Mouse (Mus musculus) kidney, embryonic 14.5 days (tissue): ENCODE results near the gene Ttll11. TPM values are rescaled to one million over a fixed set of nuclear protein-coding genes. Genes with fewer than 3 reads are reported as not detected.

Experiments
- ATAC-seq: fragments of 200-750 bp; cut with Nextera tagmentation; 2 replicates; pipeline ENCODE4 v1.8.0; 2017; ENCODE audit warnings: moderate number of reproducible peaks, mild to moderate bottlenecking, moderate TSS enrichment, moderate library complexity; ENCODE audit not compliant: low FRiP score, low TSS enrichment
- H3K27ac ChIP-seq: fragments of 300-500 bp; sonication (generic); 2 replicates; pipeline ENCODE4 v1.5.1; 2014; ENCODE audit warnings: low read depth, mild to moderate bottlenecking, low read length, moderate library complexity, mixed read lengths
- H3K27me3 ChIP-seq: fragments of 300-500 bp; sonication (generic); 2 replicates; pipeline ENCODE4 v1.6.1; 2014; ENCODE audit warnings: mild to moderate bottlenecking, low read length; ENCODE audit not compliant: control insufficient read depth, insufficient read depth
- H3K36me3 ChIP-seq: fragments of 300-500 bp; sonication (generic); 2 replicates; pipeline ENCODE4 v1.6.1; 2014; ENCODE audit warnings: low read length, mixed read lengths; ENCODE audit not compliant: control insufficient read depth, insufficient read depth
- H3K4me1 ChIP-seq: fragments of 300-500 bp; sonication (generic); 2 replicates; pipeline ENCODE4 v1.6.1; 2014; ENCODE audit warnings: low read length, mixed read lengths; ENCODE audit not compliant: control insufficient read depth, insufficient read depth
- H3K4me2 ChIP-seq: fragments of 300-500 bp; sonication (generic); replicated peaks from 2 replicates; pipeline ENCODE4 v1.6.1; 2014; ENCODE audit warnings: low read depth, mild to moderate bottlenecking, low read length
- H3K4me3 ChIP-seq: fragments of 300-500 bp; sonication (generic); 2 replicates; pipeline ENCODE4 v1.5.1; 2014; ENCODE audit warnings: mild to moderate bottlenecking, low read length
- H3K9ac ChIP-seq: fragments of 300-500 bp; sonication (generic); 2 replicates; pipeline ENCODE4 v1.6.1; 2014; ENCODE audit warnings: low read depth, mild to moderate bottlenecking, low read length, moderate library complexity
- H3K9me3 ChIP-seq: fragments of 300-500 bp; sonication (generic); 2 replicates; pipeline ENCODE4 v1.6.1; 2016; ENCODE audit warnings: low read length; ENCODE audit not compliant: control insufficient read depth
- WGBS: fragments of 180-500 bp; shearing (Covaris S2); extraction: QIAGEN DNeasy Blood & Tissue Kit; methylation state at CpG from one replicate; pipeline ENCODE4 v1.1.7; 2014; 5-methylcytosine and 5-hydroxymethylcytosine counted together
- polyA plus RNA-seq: library from polyadenylated mRNA; unstranded; fragments of >200 nt; fragmentation: Nextera tagmentation; extraction: Ambion mirVana; gene quantifications from 2 replicates; pipeline ENCODE4 v1.2.1, GENCODE M21; 2014

Ttll11 gene
- polyA plus RNA-seq, 1 experiment from 2014 or later, result 0.58 TPM

- no peak overlapping the region for H3K9ac ChIP-seq
- no peaks in the 10 kb centered on the region for H3K27me3 ChIP-seq
- H3K4me3 ChIP-seq, result no peak overlapping the region
- 0 out of 2 replicates have a peak, but pooled peaks have one; percentile 48 for ATAC-seq
- H3K27ac ChIP-seq, result no peak overlapping the region
- no peaks in the 10 kb centered on the region for H3K36me3 ChIP-seq
- WGBS, result 33% methylated on average over 7 of the region's 7 CpGs
- no peak overlapping the region for H3K4me2 ChIP-seq
- H3K9me3 ChIP-seq, result no peaks in the 10 kb centered on the region
- peaks cover 5% of the 10 kb centered on the region; the same call in 1 of the 2 replicates for H3K4me1 ChIP-seq
Observed at GRCm38 (mm10) chr2:35750533-35751141, 229.1 kb downstream of the Ttll11 start.

- Histone ChIP-seq H3K36me3 (no peaks in the 10 kb centered on the region), H3K4me1 (peaks cover 5% of the 10 kb centered on the region; the same call in 1 of the 2 replicates), H3K4me3 (no peak overlapping the region), H3K9ac (no peak overlapping the region), H3K27ac (no peak overlapping the region), H3K9me3 (no peaks in the 10 kb centered on the region), H3K27me3 (no peaks in the 10 kb centered on the region), H3K4me2 (no peak overlapping the region)
- WGBS, result 72% methylated on average over 12 of the region's 12 CpGs
- no peak for ATAC-seq
Observed at GRCm38 (mm10) chr2:35747371-35748035, 232.2 kb downstream of the Ttll11 start.

- Histone ChIP-seq H3K4me1 (peaks cover 5% of the 10 kb centered on the region; the same call in 1 of the 2 replicates), H3K9ac (no peak overlapping the region), H3K36me3 (no peaks in the 10 kb centered on the region), H3K9me3 (no peaks in the 10 kb centered on the region), H3K4me2 (no peak overlapping the region), H3K27ac (no peak overlapping the region), H3K27me3 (no peaks in the 10 kb centered on the region), H3K4me3 (no peak overlapping the region)
- ATAC-seq, result no peak
- 32% methylated on average over 6 of the region's 7 CpGs for WGBS
Observed at GRCm38 (mm10) chr2:35746638-35747037, 233.1 kb downstream of the Ttll11 start.

DNA sequence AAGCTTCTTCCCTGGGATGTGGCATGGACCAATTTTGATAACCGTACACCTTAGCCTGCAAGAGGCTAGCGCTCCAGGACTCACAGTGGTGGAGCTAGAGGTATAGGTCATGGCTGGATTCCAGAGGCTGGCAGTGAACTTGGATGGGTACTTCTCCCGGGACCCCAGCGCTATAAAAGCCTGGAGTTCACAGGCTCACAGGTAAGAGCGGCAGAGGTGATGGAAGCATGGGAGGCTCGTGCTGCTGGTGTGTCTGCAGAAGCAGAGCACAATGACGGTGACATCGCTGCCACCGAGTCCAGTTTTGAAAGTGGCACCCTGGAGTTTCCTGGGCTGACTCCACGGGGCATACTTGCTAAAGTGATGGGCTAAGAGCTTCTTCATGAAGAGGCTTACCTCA, 233.8 kb downstream of the Ttll11 start:
- 87% methylated on average over 10 of the region's 10 CpGs for WGBS
- H3K27ac ChIP-seq, result no peak overlapping the region
- H3K9ac ChIP-seq, result no peak overlapping the region
- no peaks in the 10 kb centered on the region for H3K9me3 ChIP-seq
- no peaks in the 10 kb centered on the region for H3K36me3 ChIP-seq
- H3K27me3 ChIP-seq, result no peaks in the 10 kb centered on the region
- H3K4me1 ChIP-seq, result no peaks in the 10 kb centered on the region
- ATAC-seq, result no peak
- H3K4me3 ChIP-seq, result no peak overlapping the region
- H3K4me2 ChIP-seq, result no peak overlapping the region

DNA sequence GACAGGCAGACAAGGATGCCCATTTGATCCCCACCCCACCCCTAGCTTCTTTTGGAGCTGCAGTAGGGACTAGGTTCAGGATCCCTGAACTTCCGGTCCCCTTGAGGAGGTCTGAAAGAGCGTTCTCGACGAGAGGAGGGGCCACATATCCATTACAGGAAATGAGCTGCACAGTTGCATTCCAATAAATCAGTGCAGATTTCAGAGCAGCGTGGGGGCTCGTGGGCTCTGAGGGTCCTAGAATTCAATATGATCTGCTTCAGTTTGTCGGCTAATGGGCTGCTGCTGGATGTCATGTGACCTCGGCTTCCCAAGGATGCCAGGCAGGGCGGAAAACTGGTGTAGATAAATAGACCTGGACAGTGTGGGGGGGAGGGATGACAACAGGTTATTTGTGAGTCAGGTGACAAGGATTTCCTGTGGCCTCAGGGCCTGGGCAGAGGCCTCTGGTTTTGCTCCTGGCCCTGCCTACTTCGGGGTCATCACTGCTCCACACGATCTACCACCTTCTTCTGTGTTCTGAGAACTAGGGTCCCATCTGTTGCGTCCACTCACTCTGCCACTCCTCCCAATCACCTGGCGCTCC, 240.0 kb downstream of the Ttll11 start:
- H3K4me3 ChIP-seq, result no peak overlapping the region
- H3K27ac ChIP-seq, result 0 out of 2 replicates have a peak overlapping the region, but pooled peaks have one; percentile 37
- ATAC-seq, result peak; percentile 47
- H3K4me1 ChIP-seq, result peaks cover 20% of the 10 kb centered on the region; the same call in 1 of the 2 replicates
- no peaks in the 10 kb centered on the region for H3K27me3 ChIP-seq
- WGBS, result 18% methylated on average over 13 of the region's 13 CpGs
- H3K4me2 ChIP-seq, result peak overlapping the region; percentile 27; the same call in 1 of the 2 replicates
- no peak overlapping the region for H3K9ac ChIP-seq
- no peaks in the 10 kb centered on the region for H3K36me3 ChIP-seq
- no peaks in the 10 kb centered on the region for H3K9me3 ChIP-seq

GRCm38 (mm10) chr2:35737467-35738027, 242.2 kb downstream of the Ttll11 start:
- Histone ChIP-seq H3K36me3 (no peaks in the 10 kb centered on the region), H3K4me3 (no peak overlapping the region), H3K27ac (peak overlapping the region; percentile 56), H3K27me3 (no peaks in the 10 kb centered on the region), H3K9me3 (no peaks in the 10 kb centered on the region), H3K4me1 (peaks cover 20% of the 10 kb centered on the region; the same call in 1 of the 2 replicates), H3K4me2 (no peak overlapping the region), H3K9ac (no peak overlapping the region)
- ATAC-seq, result no peak
- 50% methylated on average over 7 of the region's 7 CpGs for WGBS

DNA sequence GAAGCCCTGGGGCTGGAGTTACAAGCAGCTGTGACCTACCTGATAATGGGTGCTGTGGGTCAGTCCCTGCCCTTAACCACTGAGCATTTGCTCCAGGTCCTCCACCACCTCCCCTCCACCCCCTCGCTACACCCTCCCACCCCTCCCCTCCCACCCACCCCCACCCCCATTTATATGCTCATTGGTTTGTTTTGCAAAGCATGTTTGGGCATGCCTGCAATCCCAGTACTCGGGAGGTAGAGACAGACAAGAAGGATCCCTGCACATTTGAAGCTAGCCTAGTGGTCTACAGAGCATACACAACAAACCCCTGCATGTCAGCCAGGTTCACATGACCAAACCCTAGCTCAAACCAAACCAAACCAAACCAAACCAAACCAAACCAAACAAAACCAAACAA, 243.7 kb downstream of the Ttll11 start:
- WGBS, result 68% methylated on average over 2 of the region's 2 CpGs
- H3K4me2 ChIP-seq, result no peak overlapping the region
- no peak for ATAC-seq

DNA sequence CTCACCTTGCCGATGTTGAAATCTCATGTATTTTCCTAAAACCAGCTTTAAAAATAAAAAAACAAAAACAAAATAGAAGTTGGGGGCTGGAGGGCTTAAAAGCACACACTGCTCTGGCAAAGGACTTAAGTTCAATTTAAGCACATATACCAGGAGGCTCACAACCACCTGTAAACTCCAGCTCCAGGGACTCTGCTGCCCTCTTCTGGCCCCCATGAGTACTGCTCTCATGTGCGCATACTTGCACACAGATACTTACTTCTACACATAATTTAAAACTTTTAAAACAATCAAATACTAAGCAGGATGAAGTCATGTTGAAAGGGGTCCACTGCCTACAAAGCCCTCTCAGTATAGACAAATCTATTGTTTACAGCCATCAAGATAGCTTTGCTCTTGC, 244.7 kb downstream of the Ttll11 start:
- ATAC-seq, result no peak
- 100% methylated on average over 2 of the region's 2 CpGs for whole genome bisulfite sequencing
- no peak overlapping the region for H3K4me2 ChIP-seq

More for the DNA sequence above, 243.7 kb downstream of the Ttll11 start:
- Histone ChIP-seq H3K4me3 (no peak overlapping the region), H3K9me3 (no peaks in the 10 kb centered on the region), H3K27ac (no peak overlapping the region), H3K27me3 (no peaks in the 10 kb centered on the region), H3K9ac (no peak overlapping the region), H3K36me3 (peaks cover 1% of the 10 kb centered on the region; the same call in 1 of the 2 replicates), H3K4me1 (peaks cover 24% of the 10 kb centered on the region)

More for the DNA sequence above, 244.7 kb downstream of the Ttll11 start:
- Histone ChIP-seq H3K4me3 (no peak overlapping the region), H3K9ac (no peak overlapping the region), H3K9me3 (no peaks in the 10 kb centered on the region), H3K27ac (no peak overlapping the region), H3K36me3 (peaks cover 9% of the 10 kb centered on the region; the same call in 1 of the 2 replicates), H3K27me3 (no peaks in the 10 kb centered on the region), H3K4me1 (peaks cover 26% of the 10 kb centered on the region)
